Mouse (Mus musculus) testis, adult 2 months (tissue): ENCODE measurements around the gene Capn7.

Experiments
- CTCF ChIP-seq: fragments of 200-500 bp; IDR thresholded peaks from 2 replicates; pipeline ENCODE4 v1.5.1; 2012; ENCODE audit warnings: low read depth, mild to moderate bottlenecking, inconsistent platforms, low read length, moderate library complexity; ENCODE audit not compliant: control insufficient read depth, insufficient read depth, insufficient replicate concordance
- POLR2A ChIP-seq: fragments of 200-500 bp; IDR thresholded peaks from 2 replicates; pipeline ENCODE4 v1.6.1; 2012; ENCODE audit warnings: low read depth, mild to moderate bottlenecking, inconsistent platforms, low read length, moderate library complexity; ENCODE audit not compliant: control insufficient read depth

DNA sequence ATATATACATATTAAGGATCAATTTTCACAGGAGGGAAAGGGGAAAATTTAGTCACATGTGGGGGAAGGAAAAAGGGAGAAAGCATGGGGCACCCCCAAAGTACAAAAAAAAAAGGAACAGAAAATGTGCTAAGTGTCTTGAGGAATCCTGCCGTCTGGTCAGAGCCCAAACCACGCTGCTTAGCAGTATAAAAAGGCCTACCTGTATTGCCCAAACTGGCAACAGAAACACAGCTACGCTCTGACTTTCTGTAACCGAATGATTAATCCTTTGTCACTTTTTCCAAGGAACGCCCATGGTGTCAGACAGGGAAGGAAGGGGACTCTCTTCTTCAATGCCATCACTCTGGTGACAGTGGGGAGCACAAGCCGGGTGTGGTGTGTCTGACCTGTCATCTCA, 69.2 kb downstream of the Capn7 start:
- TF ChIP-seq POLR2A (no peak), CTCF (no peak)
